Mouse (Mus musculus): Measurements from ENCODE around the gene Rhox4f. TPM values are rescaled to one million over a fixed set of nuclear protein-coding genes. Genes with fewer than 3 reads are reported as not detected.
"Not testable (repeated sequence)": the region's sequence is repeated elsewhere in the genome, so short reads cannot be mapped to it uniquely, and the experiment has no call there.

The Rhox4f gene
- total RNA-seq (2021): not detected
- long read RNA-seq, experiment 1: 0 reads
- long read RNA-seq, experiment 2: 0 reads

GRCm38 (mm10) chrX:37607604-37608003 is at the start of gene Rhox4f:
Rhox4f (minus strand) TSS chrX:37607704.
- H3K4me3 ChIP-seq; H3K27ac ChIP-seq; DNase-seq (ENCODE audit: extremely low spot score in 1 of 2, low spot score in 2 of 2); intact Hi-C loops (cut with DNase I): not testable (repeated sequence)

- H3K4me3 ChIP-seq; H3K27ac ChIP-seq; intact Hi-C loops (cut with DNase I); DNase-seq (ENCODE audit: extremely low spot score in 1 of 2, low spot score in 2 of 2): not testable (repeated sequence)
Observed at GRCm38 (mm10) chrX:37651227-37651626, 43.7 kb upstream of the Rhox4f start, which contains the start of gene Rhox4g. Rhox4g (minus strand) TSS chrX:37651327.

GRCm38 (mm10) chrX:37643370-37643769 is 35.9 kb upstream of the Rhox4f start, which contains the start of gene Rhox2g:
Rhox2g (minus strand) TSS chrX:37643470.
- intact Hi-C loops (cut with DNase I); H3K4me3 ChIP-seq; H3K27ac ChIP-seq; DNase-seq (ENCODE audit: extremely low spot score in 1 of 2, low spot score in 2 of 2): not testable (repeated sequence)

GRCm38 (mm10) chrX:37628512-37628911 is 21.0 kb upstream of the Rhox4f start, which contains the start of gene Rhox3g:
Rhox3g (minus strand) TSS chrX:37628612.
- DNase-seq (ENCODE audit: extremely low spot score in 1 of 2, low spot score in 2 of 2); intact Hi-C loops (cut with DNase I); H3K4me3 ChIP-seq; H3K27ac ChIP-seq: not testable (repeated sequence)

- DNase-seq (ENCODE audit: extremely low spot score in 1 of 2, low spot score in 2 of 2); H3K27ac ChIP-seq; intact Hi-C loops (cut with DNase I); H3K4me3 ChIP-seq: not testable (repeated sequence)
Observed at GRCm38 (mm10) chrX:37580692-37581091, 26.8 kb downstream of the Rhox4f start, which contains the start of gene Rhox3f. Rhox3f (plus strand) TSS chrX:37580992.

- DNase-seq (ENCODE audit: extremely low spot score in 1 of 2, low spot score in 2 of 2); H3K4me3 ChIP-seq; intact Hi-C loops (cut with DNase I); H3K27ac ChIP-seq: not testable (repeated sequence)
Observed at GRCm38 (mm10) chrX:37572638-37573037, 34.9 kb downstream of the Rhox4f start.

- DNase-seq (ENCODE audit: extremely low spot score in 1 of 2, low spot score in 2 of 2); H3K4me3 ChIP-seq; H3K27ac ChIP-seq; intact Hi-C loops (cut with DNase I): not testable (repeated sequence)
Observed at GRCm38 (mm10) chrX:37571105-37571504, 36.4 kb downstream of the Rhox4f start, which contains the start of gene Rhox2f. Rhox2f (plus strand) TSS chrX:37571405.

- intact Hi-C loops (cut with DNase I); H3K4me3 ChIP-seq; DNase-seq (ENCODE audit: extremely low spot score in 1 of 2, low spot score in 2 of 2); H3K27ac ChIP-seq: not testable (repeated sequence)
Observed at GRCm38 (mm10) chrX:37557112-37557511, 50.4 kb downstream of the Rhox4f start, which contains the start of gene Rhox4e. Rhox4e (plus strand) TSS chrX:37557412.

Other genes with a start within 250 kb of the Rhox4f start
- not detected for gene Rhox3a2, start 227.7 kb downstream of the Rhox4f start, total RNA-seq (2021)
- gene Rhox4a2, start 216.9 kb downstream of the Rhox4f start, total RNA-seq (2021): not detected
- gene Rhox2b, start 195.6 kb downstream of the Rhox4f start, total RNA-seq (2021): not detected
- not detected for gene Rhox4b, start 175.2 kb downstream of the Rhox4f start, total RNA-seq (2021)
- not detected for gene Rhox2c, start 154.0 kb downstream of the Rhox4f start, total RNA-seq (2021)
- not detected for gene Rhox3c, start 149.1 kb downstream of the Rhox4f start, total RNA-seq (2021)
- gene Rhox4c, start 127.4 kb downstream of the Rhox4f start, total RNA-seq (2021): not detected
- not detected for gene Rhox2d, start 114.3 kb downstream of the Rhox4f start, total RNA-seq (2021)
- gene Rhox4d, start 93.3 kb downstream of the Rhox4f start, total RNA-seq (2021): not detected
- gene Rhox2e, start 77.3 kb downstream of the Rhox4f start, total RNA-seq (2021): not detected
- gene Rhox3e, start 65.7 kb downstream of the Rhox4f start, total RNA-seq (2021): not detected
- not detected for gene Rhox4e, start 50.3 kb downstream of the Rhox4f start, total RNA-seq (2021)
- not detected for gene Rhox2f, start 36.3 kb downstream of the Rhox4f start, total RNA-seq (2021)
- gene Rhox3f, start 26.7 kb downstream of the Rhox4f start, total RNA-seq (2021): not detected
- gene Rhox3g, start 20.9 kb upstream of the Rhox4f start, total RNA-seq (2021): not detected
- gene Rhox2g, start 35.8 kb upstream of the Rhox4f start, total RNA-seq (2021): not detected
- not detected for gene Rhox4g, start 43.6 kb upstream of the Rhox4f start, total RNA-seq (2021)
- gene Rhox3h, start 61.1 kb upstream of the Rhox4f start, total RNA-seq (2021): not detected
- gene Rhox2h, start 65.6 kb upstream of the Rhox4f start, total RNA-seq (2021): not detected
- gene Rhox5, start 197.1 kb upstream of the Rhox4f start, total RNA-seq (2021): not detected
- not detected for gene Rhox6, start 219.2 kb upstream of the Rhox4f start, total RNA-seq (2021)
- gene Rhox7a, start 224.0 kb upstream of the Rhox4f start, total RNA-seq (2021): not detected